Mouse (Mus musculus): ENCODE measurements at regions not wholly inside any gene's neighbourhood (a gene's known extent, or its start where the extent isn't known, plus 50 kb on each side); places are given as distances from the start of the nearest gene placed in this dataset.

DNA sequence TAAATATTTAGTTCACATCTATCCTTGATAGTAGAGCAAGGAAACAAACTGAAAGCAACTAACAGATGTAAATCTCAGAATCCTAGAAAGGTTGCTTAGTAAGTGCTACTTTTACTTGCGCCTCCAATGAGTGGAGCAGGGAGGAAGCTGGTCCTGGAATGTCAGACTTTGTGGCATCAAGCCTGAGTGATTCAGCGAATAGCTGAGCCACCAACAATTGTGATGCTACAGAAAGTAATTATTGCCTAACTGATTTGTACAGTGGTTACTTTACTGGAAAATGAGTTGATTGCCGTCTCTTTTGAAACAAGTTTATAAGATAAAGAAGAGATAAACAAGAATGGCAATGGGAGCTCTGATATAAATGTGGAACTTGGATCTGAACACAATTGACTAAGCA, 173.9 kb upstream of the Clnk start:
- no peak for DNase-seq (ENCODE audit: low read depth, low spot score)

DNA sequence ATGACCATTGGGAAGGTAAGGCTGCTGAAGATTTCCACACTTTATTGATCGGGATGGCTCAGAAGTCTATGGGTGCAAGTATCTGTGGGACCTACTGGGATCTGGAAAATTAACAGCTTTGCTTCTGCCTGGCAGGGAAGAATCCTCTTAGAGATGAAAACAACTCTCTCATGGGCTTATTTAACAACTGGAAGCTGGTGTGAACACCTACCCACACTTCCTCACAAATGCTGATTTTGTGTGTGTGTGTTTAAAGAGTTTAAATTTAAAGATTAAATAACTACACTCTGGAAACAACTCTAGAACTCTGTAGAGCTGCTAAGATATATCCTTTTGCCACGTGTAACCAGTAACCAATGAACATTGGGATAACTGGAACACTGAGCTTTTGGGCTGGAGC, 172.5 kb upstream of the Clnk start:
- no peak for DNase-seq (ENCODE audit: low read depth, low spot score)

DNA sequence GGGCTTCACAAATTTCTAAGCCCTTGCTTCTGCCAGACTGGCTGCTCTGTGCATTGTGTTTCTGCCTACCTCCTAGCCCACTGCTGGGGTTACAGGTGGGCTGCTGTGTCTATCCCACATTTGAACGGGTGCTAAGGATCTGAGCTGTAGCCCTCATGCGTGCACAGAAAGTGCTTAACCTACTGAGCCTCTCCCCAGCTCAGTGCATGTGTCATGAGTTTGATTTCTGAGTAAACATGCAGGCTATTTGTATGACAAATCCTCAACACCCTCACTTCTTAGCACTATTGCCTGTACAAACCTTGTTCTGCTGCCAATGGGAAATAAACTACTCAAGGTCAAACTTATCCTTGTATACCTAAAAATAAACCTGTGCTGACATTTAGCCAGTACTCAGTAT, 163.9 kb upstream of the Clnk start:
- no peak for DNase-seq (ENCODE audit: low read depth, low spot score)

DNA sequence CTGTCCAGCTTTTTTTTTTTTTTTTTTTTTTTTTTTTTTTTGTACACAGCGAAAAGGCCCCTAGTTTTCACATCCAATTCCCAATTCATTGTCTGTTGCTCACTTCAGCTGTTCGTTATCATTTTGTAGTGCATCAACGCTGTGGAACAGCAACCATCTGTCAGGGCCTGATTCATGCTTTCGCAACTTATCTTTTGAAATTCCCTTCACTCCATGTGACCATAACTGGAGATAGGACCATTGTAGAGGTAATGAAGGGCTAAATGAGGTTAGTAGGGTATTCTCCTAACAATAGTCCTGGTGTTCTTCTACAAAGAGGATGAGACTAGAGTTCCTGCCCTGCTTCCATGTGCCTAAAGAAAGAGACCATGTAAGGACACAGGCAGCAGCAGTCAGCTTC, 146.6 kb upstream of the Clnk start:
- DNase-seq (ENCODE audit: low read depth, low spot score) = no peak

DNA sequence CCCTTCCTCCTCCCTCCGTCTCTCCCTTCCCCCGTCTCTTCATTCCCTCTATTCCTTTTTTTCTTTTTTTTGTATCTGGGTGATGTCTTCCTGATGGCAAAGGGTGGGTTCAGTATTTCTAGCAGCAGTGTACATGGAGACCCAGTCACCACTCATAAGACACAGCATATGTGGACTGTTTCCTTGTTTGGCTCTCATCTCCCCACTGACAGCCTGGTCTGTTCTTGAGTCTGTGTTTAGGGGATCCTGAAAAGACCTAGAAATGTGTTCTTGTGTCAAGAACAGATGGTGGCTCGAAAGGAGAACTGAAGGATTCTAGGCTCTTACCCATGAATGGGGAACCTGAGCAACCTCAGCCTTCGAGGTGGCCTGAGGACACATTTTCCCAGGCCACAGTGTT, 124.0 kb upstream of the Clnk start:
- DNase-seq (ENCODE audit: low read depth, low spot score) = no peak

DNA sequence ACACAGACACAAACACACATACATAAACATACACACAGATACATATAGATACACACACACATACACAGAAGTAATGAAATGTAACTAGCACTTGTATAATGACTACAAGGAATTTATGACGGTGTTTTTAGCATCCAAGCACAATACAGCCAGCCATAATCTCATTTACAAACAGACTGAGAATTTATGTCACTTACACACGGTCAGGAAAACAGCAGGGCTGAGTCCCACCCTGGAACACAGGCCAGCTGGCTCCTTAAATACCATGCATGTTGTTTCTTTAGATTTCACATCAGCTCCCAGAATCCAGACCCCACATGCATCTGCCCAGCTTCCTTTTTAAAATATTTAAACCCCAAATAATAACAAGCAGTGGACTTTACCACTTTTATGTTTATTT, 123.1 kb upstream of the Clnk start:
- DNase-seq (ENCODE audit: low read depth, low spot score) = no peak

DNA sequence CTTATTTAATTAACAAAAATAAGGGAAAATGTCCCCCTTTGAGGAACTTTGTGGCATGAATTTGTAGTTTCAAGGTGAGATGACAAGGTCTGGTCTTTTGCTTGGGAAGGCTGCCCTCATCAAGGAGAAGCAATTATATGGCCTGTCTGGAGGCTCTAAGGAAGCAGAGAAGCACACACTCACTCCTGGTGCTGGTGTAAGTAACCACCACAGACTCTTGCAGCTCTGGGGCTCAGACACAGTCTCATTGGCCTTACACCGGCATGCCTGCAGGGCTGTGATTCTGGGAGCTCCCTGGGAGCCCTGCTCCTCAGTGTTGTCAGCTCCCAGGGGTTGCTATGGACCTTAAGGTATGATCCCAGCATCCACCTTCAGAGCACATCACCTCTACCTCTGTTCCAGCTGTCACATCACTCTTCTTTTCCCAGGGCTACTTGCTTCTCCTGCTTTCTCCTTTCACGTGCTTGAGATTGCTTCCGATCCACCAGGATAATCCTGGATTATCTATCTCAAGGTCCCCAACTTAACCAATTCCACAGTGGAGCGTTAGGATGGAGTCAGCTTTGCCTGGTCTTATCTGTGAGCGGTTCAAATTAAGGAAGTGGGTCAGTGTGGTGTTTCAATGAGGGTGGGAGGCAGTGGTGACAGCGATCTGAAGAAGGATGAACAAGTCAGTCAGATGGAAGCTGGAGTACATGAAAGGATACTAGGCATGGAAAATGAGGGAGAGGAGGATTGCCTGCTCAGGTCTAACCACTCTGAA, 96.0 kb upstream of the Clnk start:
- no peak for DNase-seq (ENCODE audit: low read depth, low spot score)

DNA sequence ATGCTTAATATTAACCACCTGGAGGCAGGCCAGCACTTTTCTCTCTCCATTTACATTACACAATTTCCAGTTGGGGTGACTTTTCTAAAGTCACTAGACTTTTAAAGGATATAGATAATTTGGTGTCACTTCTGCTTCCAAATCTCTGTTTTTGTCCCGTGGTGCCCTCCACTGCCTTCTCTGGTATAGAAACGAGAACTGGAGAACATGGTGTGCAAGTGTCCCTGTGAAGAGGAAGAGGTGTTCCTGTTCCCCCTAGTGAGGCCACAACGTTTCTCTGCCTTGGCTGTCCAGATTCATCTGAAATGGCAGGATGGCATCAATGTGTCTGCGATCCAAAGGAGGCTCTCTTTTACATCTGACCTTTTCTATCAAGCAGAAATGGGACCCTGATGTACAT, 93.9 kb upstream of the Clnk start:
- no peak for DNase-seq (ENCODE audit: low read depth, low spot score)

DNA sequence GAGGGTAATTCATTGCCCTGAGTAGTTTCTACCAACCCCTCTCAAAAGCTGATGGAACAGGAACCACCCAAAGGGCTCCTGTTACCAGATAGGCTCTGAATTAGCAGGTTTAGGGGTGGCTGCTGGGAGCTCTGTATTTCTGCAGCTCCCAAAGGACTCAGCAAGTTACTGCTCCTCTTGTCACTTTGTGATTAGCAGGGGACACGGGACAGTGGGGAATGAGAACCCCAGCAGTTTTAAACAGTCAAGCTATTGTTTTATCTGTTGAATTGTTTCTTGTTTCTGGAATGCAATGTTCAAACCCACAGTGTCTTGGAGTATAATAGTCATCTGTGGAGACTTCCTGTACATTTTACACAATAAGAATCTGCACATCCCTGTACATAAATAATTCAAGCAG, 90.4 kb upstream of the Clnk start:
- DNase-seq (ENCODE audit: low read depth, low spot score) = no peak

DNA sequence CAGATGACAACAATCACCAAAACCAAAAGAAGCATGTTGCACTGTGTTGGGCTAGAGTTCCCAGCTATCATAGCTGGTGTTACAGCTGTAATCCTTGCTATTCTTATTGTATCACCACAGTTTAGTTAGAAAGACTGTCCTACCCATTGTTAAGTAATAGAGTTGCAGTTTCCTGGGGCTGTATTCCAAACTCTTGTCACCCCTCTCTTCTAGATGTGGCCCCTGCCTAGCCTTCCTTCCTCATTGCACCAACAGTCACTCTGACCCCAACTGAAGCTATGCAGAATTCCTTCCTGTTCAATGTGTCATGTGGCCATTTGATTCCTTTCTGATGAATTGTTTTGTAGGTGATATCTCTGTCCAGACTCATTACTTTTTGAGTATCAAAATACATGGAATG, 87.8 kb upstream of the Clnk start:
- DNase-seq (ENCODE audit: low read depth, low spot score) = no peak

DNA sequence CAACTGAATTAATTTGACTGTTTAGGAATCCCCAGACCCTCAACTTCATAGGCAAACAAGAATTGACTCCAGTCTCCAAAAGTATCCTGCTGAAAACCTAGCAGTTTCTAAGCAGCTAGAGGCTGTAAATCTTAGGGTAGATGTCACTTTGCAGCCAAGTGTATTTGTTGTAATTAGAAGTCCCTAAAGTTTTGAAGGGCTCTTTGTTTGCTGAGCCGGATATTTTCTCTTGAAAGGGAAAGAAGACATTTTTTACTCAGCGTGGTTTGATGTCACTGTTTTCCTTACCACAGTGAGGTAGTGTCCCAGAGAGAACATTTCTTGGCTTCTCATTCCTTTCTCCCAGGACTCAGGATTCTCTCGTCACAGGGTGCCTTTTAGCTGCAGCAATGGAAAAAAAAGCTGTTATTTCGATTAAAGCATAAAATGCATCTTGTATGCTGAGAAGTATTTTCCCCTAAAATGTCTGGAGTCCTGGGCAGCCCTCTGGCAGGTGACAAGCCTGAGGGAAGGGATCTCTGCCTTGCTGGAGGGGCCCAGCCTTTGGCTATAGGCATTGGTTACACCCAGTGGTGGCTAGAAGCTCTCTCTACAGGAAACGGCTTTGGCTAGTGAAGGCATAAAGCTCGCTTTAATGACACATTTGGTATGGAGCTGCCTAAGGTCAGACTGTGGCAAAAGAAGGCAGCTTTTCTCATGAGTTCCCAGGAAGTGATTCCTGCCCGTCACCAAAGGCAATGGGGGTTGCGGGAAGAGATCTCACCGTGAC, 74.1 kb upstream of the Clnk start:
- no peak for DNase-seq (ENCODE audit: low read depth, low spot score)

DNA sequence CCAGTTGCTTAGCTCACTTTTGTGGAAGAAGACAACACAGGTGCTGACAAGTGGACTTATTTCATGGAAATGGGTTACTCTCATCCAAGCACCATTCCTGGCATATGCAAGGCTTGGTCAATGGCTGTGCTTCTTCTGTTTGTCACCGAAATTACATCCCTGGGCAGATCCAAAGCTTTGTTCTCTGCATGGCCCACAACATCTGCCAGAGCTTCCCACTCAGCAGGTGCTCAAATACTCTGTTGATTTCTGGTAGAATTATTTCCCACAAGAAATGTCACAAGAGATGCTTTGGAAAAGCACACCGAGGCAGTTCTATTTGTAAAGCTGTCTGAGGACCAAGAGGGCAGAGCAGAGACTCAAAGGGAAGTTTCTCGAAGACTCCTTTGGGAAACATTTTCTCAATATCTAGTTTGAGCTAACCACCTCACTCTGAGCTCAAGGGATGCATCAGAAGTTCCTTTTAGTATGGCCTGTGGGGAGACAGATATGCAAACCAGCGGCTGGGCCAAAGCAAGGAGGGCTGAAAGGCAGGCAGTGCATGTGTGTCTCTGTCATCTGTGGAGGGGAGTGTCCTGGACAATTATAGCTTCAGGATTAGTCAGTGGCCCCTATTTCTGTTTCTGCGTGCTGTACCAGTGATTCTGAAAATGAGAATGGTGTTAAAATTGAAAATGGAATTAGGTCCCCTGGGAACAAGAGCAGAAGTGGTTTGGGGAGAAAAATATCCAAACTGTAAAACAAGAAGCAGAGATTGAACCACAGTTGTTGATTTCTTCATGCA, 69.5 kb upstream of the Clnk start:
- no peak for DNase-seq (ENCODE audit: low read depth, low spot score)

DNA sequence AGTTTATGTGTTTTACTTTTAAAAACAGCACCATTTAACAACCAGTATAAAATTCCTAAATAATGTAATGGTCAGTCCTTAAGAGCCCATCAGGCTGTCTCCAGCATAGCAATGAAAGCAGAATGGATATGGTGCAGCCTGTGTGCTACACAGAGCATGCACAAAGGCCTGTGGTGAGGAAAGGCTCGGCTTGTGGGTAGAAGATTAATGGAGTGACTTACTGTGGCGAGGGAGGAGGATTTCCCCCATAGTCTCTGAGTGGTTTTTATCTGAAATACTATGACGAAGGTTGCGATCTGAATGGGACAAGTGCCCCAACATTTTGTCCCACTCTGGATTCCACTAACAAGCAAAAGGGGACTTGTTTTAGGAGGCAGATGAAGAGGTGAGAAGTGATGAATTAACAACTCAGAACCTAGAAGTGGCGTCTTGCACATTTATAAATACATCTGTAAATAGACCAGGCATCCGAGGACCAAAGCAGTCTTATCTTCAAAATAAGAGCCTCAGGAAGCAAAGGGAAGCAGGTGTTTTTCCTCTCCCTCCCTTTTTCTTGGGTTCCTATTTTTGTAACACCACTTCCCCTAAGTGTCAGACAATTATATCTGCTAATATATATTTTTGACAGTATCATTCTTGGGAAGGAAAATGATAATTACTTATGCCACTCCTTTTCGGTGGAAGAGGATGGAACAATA, 55.9 kb upstream of the Clnk start:
- DNase-seq (ENCODE audit: low read depth, low spot score) = no peak

DNA sequence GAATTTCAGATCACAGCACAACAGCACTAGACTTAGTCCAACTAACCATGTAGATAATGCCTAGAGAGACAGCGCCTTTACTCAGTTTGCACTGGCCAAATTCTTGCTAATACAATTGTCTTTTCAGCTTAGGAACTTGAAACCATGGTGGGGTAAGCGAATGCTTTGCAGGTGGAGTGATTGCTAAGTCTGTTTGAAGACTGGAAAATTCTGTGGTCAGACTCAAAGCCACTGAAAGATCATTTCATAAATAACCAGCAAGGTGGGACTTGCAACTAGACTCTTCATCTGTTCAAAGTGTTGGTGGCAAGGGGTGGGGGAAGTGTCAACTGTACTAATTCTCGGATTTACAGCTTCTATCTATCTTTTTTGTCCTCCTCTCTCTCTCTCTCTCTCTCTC, 50.4 kb upstream of the Clnk start:
- no peak for DNase-seq (ENCODE audit: low read depth, low spot score)
